Mouse (Mus musculus) forebrain, embryonic 14.5 days (tissue): ENCODE measurements around the gene Lrrc28. TPM values are rescaled to one million over a fixed set of nuclear protein-coding genes. Genes with fewer than 3 reads are reported as not detected.

Source experiments
- ATAC-seq: fragments of 200-750 bp; cut with Nextera tagmentation; 2 replicates; pipeline ENCODE4 v1.8.0; 2017; ENCODE audit warnings: mild to moderate bottlenecking, moderate library complexity
- DNase-seq: peaks from one replicate; pipeline ENCODE4 v3.0.0-alpha.2; 2015; ENCODE audit warnings: low spot score
- H3K27ac ChIP-seq: fragments of 300-500 bp; sonication (generic); 2 replicates; pipeline ENCODE4 v1.5.1; 2014; ENCODE audit warnings: low read depth, mild to moderate bottlenecking, control low read depth, low read length, moderate library complexity
- H3K27me3 ChIP-seq: fragments of 300-500 bp; sonication (generic); replicated peaks from 2 replicates; pipeline ENCODE4 v1.6.1; 2014; ENCODE audit warnings: low read length, control low read depth, mixed read lengths; ENCODE audit not compliant: control insufficient read depth, insufficient read depth
- H3K36me3 ChIP-seq: fragments of 300-500 bp; sonication (generic); 2 replicates; pipeline ENCODE4 v1.6.1; 2014; ENCODE audit warnings: low read length, control low read depth; ENCODE audit not compliant: control insufficient read depth, insufficient read depth
- H3K4me1 ChIP-seq: fragments of 300-500 bp; sonication (generic); 2 replicates; pipeline ENCODE4 v1.6.1; 2014; ENCODE audit warnings: antibody characterized with exemption, low read length, control low read depth; ENCODE audit not compliant: control insufficient read depth, insufficient read depth
- H3K4me2 ChIP-seq: fragments of 300-500 bp; sonication (generic); 2 replicates; pipeline ENCODE4 v1.6.1; 2014; ENCODE audit warnings: mild to moderate bottlenecking, control low read depth, low read length
- H3K4me3 ChIP-seq: fragments of 300-500 bp; sonication (generic); 2 replicates; pipeline ENCODE4 v1.5.1; 2014; ENCODE audit warnings: low read depth, low read length, control low read depth
- H3K9ac ChIP-seq: fragments of 300-500 bp; sonication (generic); 2 replicates; pipeline ENCODE4 v1.6.1; 2014; ENCODE audit warnings: mild to moderate bottlenecking, low read length, control low read depth, moderate library complexity
- H3K9me3 ChIP-seq: fragments of 300-500 bp; sonication (generic); replicated peaks from 2 replicates; pipeline ENCODE4 v1.6.1; 2016; ENCODE audit warnings: low read length, control low read depth, mixed read lengths; ENCODE audit not compliant: control insufficient read depth
- WGBS: fragments of 180-500 bp; shearing (Covaris S2); extraction: QIAGEN DNeasy Blood & Tissue Kit; methylation state at CpG from one replicate; pipeline ENCODE4 v1.1.7; 2014; 5-methylcytosine and 5-hydroxymethylcytosine counted together
- polyA plus RNA-seq: library from polyadenylated mRNA; unstranded; fragments of >200 nt; fragmentation: Nextera tagmentation; extraction: Ambion mirVana; gene quantifications from 2 replicates; pipeline ENCODE4 v1.2.1, GENCODE M21; 2014

The Lrrc28 gene
- polyA plus RNA-seq, 1 experiment from 2014 or later, result 40.5 TPM

DNA sequence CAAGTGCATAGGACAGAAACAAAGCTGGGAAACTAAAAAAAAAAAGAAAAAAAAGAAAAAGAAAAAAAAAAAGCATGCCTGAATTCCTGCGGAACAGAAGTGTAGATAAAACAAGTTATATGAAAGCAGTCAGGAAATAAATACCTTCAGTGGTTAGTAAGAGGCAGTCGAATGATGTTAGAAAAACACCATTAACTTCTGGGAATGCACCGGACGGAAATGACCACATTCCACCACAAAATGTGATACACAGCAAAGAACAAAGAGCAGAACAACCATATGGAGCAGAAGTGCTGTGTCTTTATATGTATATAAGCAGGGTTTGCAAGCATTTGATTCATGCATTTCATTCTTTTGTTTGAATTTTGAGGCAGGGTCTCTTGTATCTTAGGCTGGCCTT is 28.2 kb downstream of the Lrrc28 start:
- Histone ChIP-seq H3K36me3 (no peaks in the 10 kb centered on the region), H3K4me2 (no peak overlapping the region), H3K4me1 (peaks cover 5% of the 10 kb centered on the region; the same call in 1 of the 2 replicates), H3K27ac (no peak overlapping the region), H3K4me3 (no peak overlapping the region), H3K9ac (no peak overlapping the region), H3K9me3 (no peaks in the 10 kb centered on the region), H3K27me3 (no peaks in the 10 kb centered on the region)
- ATAC-seq, result no peak
- no peak for DNase-seq
- WGBS, result 90% methylated on average over 4 of the region's 4 CpGs

DNA sequence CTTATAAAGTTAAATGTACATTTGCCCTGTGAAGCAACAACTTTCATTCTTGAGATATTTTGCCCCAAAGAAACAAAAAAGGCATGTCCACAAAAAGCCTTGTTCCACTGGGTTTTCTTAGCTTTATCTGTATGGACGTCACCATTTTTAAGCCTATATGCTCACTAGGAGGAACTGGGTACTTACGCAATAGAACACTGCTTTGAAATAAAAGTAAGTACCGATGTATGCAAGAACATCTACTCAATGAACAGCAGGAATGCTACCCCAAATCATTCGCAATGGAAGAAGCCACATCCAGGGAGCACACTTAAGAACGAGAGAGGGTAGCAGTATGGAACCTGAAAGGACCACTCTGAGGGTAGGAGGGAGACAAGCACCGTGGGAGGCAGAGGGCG is 30.6 kb downstream of the Lrrc28 start:
- no peaks in the 10 kb centered on the region for H3K27me3 ChIP-seq
- peaks cover 5% of the 10 kb centered on the region; the same call in 1 of the 2 replicates for H3K4me1 ChIP-seq
- DNase-seq (no peak), ATAC-seq (no peak)
- no peak overlapping the region for H3K4me2 ChIP-seq
- H3K4me3 ChIP-seq, result no peak overlapping the region
- no peaks in the 10 kb centered on the region for H3K36me3 ChIP-seq
- WGBS, result 83% methylated on average over 7 of the region's 7 CpGs
- no peaks in the 10 kb centered on the region for H3K9me3 ChIP-seq
- H3K27ac ChIP-seq, result no peak overlapping the region
- no peak overlapping the region for H3K9ac ChIP-seq

DNA sequence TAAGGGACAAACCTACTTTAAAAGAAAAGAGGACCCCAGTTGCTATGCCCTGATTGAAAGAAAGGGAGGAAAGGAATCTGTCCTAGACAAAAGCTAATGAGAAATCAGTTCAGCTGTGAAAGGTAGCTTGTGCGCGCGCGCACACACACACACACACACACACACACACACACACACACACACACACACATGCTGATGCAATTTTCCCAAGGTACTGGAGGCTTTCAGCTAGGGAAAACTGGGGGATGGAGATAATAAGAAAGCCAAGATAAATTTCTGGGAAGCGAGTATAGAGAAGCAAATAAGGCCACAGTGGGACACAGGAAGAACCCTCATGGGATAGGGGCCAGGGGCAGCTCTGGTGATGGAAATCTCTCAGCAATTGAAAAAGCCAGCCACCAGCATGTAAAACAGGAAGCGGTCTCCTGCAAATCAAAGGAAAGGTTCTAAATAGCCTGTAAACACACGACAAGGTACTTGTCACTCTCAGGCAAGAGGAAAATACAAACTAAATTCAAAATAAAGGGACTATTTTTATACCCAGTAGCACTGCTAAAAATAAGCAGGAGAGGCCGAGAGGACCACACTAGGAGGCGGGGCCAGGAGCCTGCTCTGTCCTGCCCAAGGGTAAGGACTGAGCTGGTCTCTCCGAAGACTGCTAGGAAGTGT is 31.1 kb downstream of the Lrrc28 start:
- Histone ChIP-seq H3K27me3 (no peaks in the 10 kb centered on the region), H3K4me2 (no peak overlapping the region), H3K4me3 (no peak overlapping the region), H3K9ac (no peak overlapping the region), H3K4me1 (peaks cover 5% of the 10 kb centered on the region; the same call in 1 of the 2 replicates), H3K36me3 (no peaks in the 10 kb centered on the region), H3K9me3 (no peaks in the 10 kb centered on the region), H3K27ac (no peak overlapping the region)
- DNase-seq (peak; percentile 40), ATAC-seq (no peak)
- 19% methylated on average over 10 of the region's 10 CpGs for WGBS

DNA sequence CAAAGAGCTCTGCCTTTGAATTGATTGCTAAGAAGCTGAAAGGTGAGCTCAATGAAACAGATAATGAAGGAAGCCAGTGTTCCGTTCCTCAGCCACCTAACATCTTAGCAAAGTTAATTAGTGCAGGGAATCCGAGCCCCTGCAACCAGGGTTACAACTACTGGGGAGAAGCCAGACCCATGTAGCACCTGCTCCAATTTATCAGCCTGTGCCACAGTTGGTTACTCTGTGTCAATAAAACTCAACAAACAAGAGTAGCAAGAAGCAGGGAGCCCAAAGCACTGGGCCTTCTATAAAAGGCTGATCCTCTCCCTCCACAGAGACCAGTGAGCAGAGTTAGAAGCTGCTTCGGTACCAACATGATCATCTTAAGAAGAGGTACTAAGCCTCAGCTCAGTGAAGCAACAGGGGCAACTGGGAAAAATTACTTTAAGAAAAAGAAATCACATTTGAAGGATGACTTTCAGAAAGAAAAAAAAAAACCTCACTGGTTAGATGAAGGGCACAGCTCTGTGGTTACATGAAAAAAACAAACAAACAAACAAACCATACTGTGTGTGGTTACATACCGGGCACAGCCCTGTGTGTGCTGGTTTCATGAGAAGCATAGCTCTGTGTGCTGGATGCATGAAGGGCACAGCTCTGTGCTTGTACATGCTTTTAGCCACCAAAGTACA is 36.6 kb downstream of the Lrrc28 start:
- peaks cover 9% of the 10 kb centered on the region for H3K4me1 ChIP-seq
- no peaks in the 10 kb centered on the region for H3K9me3 ChIP-seq
- no peak overlapping the region for H3K4me2 ChIP-seq
- no peaks in the 10 kb centered on the region for H3K27me3 ChIP-seq
- H3K9ac ChIP-seq, result no peak overlapping the region
- no peak overlapping the region for H3K4me3 ChIP-seq
- no peaks in the 10 kb centered on the region for H3K36me3 ChIP-seq
- WGBS, result 21% methylated on average over 4 of the region's 4 CpGs
- peak; percentile 39 for DNase-seq
- H3K27ac ChIP-seq, result no peak overlapping the region
- peak; percentile 37; the same call in 1 of the 2 replicates for ATAC-seq

DNA sequence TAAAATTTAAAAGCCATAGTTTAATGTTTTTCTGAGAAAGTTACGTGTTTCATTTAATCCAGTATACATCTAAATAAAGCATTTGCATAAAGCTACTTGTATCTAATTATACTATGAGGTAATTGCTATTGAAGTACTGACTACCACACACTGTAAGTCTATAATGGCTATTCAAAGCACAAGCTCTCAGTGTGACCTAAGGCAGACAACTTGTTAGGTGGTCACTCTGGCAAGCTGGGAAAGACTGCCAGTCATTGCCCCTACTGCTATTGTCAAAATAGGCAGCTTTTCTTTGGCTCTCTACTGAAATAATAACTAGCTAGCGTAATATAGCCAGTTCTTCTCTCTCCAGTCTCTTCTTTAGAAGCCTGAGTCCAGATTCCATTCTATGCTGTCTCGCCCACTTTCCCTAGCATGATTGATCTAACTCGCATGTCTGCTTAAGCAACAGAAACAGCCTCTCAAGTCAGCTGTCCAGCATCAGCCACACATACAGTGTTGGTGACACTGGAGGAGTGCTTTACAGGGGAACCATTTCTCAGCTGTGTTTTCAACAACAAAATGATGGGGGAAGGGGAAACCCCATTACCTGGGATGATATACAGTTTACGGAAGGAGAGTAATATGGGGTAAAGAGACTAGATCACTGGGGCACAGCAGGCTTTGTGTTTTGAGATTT is 37.3 kb downstream of the Lrrc28 start:
- H3K27me3 ChIP-seq, result no peaks in the 10 kb centered on the region
- peak overlapping the region; percentile 9; the same call in 1 of the 2 replicates for H3K27ac ChIP-seq
- WGBS, result 15% methylated on average over 5 of the region's 5 CpGs
- H3K9ac ChIP-seq, result no peak overlapping the region
- ATAC-seq (peak; percentile 82), DNase-seq (peak; percentile 60)
- no peak overlapping the region for H3K4me3 ChIP-seq
- H3K4me2 ChIP-seq, result no peak overlapping the region
- peaks cover 9% of the 10 kb centered on the region for H3K4me1 ChIP-seq
- no peaks in the 10 kb centered on the region for H3K36me3 ChIP-seq
- no peaks in the 10 kb centered on the region for H3K9me3 ChIP-seq

DNA sequence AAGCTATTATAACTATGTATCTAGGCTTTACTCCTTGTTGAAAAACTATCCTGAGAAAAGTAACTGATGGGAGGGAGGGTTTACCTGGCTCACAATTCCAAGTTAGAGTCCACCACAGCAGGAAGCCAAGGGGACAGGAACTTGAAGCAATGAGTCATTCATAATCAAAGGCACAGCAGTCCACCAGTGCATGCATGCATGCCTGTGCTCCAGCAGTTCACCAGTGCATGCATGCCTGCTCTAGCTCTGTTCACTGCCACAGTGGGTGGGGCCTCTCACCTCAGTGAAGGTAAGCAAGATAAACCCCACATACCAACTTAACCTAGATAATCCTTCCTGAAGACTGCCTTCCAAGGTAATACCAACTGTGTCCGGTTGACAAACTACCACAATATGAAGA is 38.8 kb downstream of the Lrrc28 start:
- H3K36me3 ChIP-seq, result no peaks in the 10 kb centered on the region
- H3K27me3 ChIP-seq, result no peaks in the 10 kb centered on the region
- no peak for DNase-seq
- H3K4me3 ChIP-seq, result no peak overlapping the region
- 77% methylated on average over 1 of the region's 1 CpGs for WGBS
- no peak overlapping the region for H3K9ac ChIP-seq
- no peak overlapping the region for H3K27ac ChIP-seq
- ATAC-seq, result no peak
- peaks cover 9% of the 10 kb centered on the region for H3K4me1 ChIP-seq
- H3K9me3 ChIP-seq, result no peaks in the 10 kb centered on the region
- H3K4me2 ChIP-seq, result no peak overlapping the region

DNA sequence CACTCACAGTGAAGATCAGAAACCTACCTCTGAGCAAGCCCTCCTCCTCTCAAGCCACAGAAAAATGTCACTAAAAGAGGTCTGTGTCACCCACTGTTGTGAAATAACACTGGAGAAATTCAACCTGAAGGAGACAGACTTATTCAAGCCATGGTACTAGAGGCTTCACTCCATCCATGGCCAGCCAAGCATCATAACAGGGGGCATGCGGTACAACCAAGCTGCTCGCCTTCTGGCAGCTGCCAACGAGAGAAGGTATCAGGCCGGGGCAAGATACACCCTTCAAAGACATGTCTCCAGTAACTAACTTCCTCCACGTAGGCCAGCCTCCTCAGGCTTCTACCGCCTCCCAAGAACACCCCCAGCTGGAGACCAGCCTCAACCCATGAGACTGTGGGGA is 40.0 kb downstream of the Lrrc28 start:
- peaks cover 9% of the 10 kb centered on the region for H3K4me1 ChIP-seq
- no peak for DNase-seq
- no peaks in the 10 kb centered on the region for H3K36me3 ChIP-seq
- 89% methylated on average over 6 of the region's 6 CpGs for WGBS
- H3K4me3 ChIP-seq, result no peak overlapping the region
- H3K9me3 ChIP-seq, result no peaks in the 10 kb centered on the region
- no peak overlapping the region for H3K9ac ChIP-seq
- 0 out of 2 replicates have a peak, but pooled peaks cover 3% of the 10 kb centered on the region for H3K27me3 ChIP-seq
- H3K4me2 ChIP-seq, result no peak overlapping the region
- no peak overlapping the region for H3K27ac ChIP-seq
- ATAC-seq, result no peak

DNA sequence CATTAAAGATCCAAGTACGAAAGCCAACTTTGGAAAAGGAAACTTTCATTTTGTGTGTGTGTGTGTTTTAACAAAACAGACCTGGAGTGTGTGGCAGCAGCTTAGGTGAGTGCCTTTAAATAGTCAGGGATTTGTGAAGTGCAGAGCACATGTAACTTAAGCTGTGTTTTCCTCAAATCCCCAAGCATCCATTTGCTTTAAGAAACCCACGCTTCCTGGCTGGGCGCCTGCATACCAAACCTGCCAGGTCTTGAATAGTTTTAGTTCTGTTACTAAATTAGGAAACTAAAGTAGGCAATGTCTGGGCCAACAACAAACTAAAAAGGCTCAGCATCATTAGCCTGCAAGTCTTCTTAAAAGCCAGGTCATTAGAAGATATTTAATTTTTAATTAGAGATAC is 47.0 kb downstream of the Lrrc28 start:
- Histone ChIP-seq H3K4me1 (no peaks in the 10 kb centered on the region), H3K27me3 (peaks cover 6% of the 10 kb centered on the region; the same call in 1 of the 2 replicates), H3K4me3 (no peak overlapping the region), H3K9me3 (no peaks in the 10 kb centered on the region), H3K36me3 (no peaks in the 10 kb centered on the region), H3K9ac (no peak overlapping the region), H3K27ac (no peak overlapping the region), H3K4me2 (no peak overlapping the region)
- ATAC-seq (no peak), DNase-seq (peak; percentile 76)
- WGBS, result 39% methylated on average over 3 of the region's 3 CpGs

DNA sequence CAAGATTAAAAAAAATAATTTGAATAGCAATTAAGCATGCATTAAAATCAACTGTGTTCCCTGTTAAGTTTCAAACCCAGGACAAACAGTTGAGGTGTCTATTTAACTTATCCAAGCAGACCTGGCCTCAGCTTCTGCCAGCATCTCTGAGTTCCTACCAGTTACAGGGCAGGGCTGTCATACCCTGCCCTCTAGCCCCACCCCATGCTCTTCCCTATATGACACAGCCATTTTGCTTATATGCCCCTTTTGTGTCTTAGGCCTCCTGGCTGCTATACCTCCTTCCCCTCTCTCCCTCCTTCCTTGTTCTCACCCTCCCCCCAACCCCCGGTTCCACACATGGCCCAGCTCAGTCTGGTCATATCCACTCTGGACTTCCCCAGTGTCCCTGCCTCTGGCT is 48.1 kb downstream of the Lrrc28 start:
- no peak overlapping the region for H3K4me2 ChIP-seq
- H3K36me3 ChIP-seq, result no peaks in the 10 kb centered on the region
- H3K27ac ChIP-seq, result no peak overlapping the region
- DNase-seq (no peak), ATAC-seq (no peak)
- no peaks in the 10 kb centered on the region for H3K4me1 ChIP-seq
- peaks cover 6% of the 10 kb centered on the region; the same call in 1 of the 2 replicates for H3K27me3 ChIP-seq
- 92% methylated on average over 1 of the region's 1 CpGs for WGBS
- no peak overlapping the region for H3K9ac ChIP-seq
- H3K9me3 ChIP-seq, result no peaks in the 10 kb centered on the region
- no peak overlapping the region for H3K4me3 ChIP-seq
